Mouse (Mus musculus): Measurements from ENCODE around the gene Enox1. TPM values are rescaled to one million over a fixed set of nuclear protein-coding genes. Genes with fewer than 3 reads are reported as not detected.

The Enox1 gene
- polyA plus RNA-seq, 1 experiment from 2014 or later = 7.7 TPM

- Histone ChIP-seq H3K27me3 (ENCODE audit: insufficient read depth, low read length) (no peaks in the 10 kb centered on the region), H3K36me3 (ENCODE audit: insufficient read depth, low read length) (no peaks in the 10 kb centered on the region), H3K4me2 (replicated peaks; ENCODE audit: low read depth, low read length) (no peak overlapping the region), H3K9ac (replicated peaks; ENCODE audit: low read length) (no peak overlapping the region), H3K27ac (ENCODE audit: low read length) (no peak overlapping the region), H3K4me3 (ENCODE audit: low read length) (no peak overlapping the region), H3K9me3 (ENCODE audit: low read length) (no peaks in the 10 kb centered on the region), H3K4me1 (ENCODE audit: insufficient read depth, low read length) (peaks cover 11% of the 10 kb centered on the region)
- ATAC-seq (ENCODE audit: low FRiP score, low TSS enrichment) = no peak
- 71% methylated on average over 14 of the region's 14 CpGs for WGBS
Measured at GRCm38 (mm10) chr14:77580106-77580936, 423.8 kb downstream of the Enox1 start.

- H3K4me3 ChIP-seq (ENCODE audit: low read length) = no peak overlapping the region
- no peaks in the 10 kb centered on the region for H3K9me3 ChIP-seq (ENCODE audit: low read length)
- ATAC-seq (ENCODE audit: low FRiP score, low TSS enrichment) = no peak
- no peak overlapping the region for H3K9ac ChIP-seq (replicated peaks; ENCODE audit: low read length)
- WGBS = 40% methylated on average over 5 of the region's 5 CpGs
- no peaks in the 10 kb centered on the region for H3K27me3 ChIP-seq (ENCODE audit: insufficient read depth, low read length)
- H3K27ac ChIP-seq (ENCODE audit: low read length) = no peak overlapping the region
- no peaks in the 10 kb centered on the region for H3K36me3 ChIP-seq (ENCODE audit: insufficient read depth, low read length)
- H3K4me2 ChIP-seq (replicated peaks; ENCODE audit: low read depth, low read length) = no peak overlapping the region
- H3K4me1 ChIP-seq (ENCODE audit: insufficient read depth, low read length) = peaks cover 8% of the 10 kb centered on the region; the same call in 1 of the 2 replicates
Measured at GRCm38 (mm10) chr14:77580937-77581270, 424.3 kb downstream of the Enox1 start.

GRCm38 (mm10) chr14:77581616-77582015 lies 425.1 kb downstream of the Enox1 start:
- WGBS = 82% methylated on average over 6 of the region's 6 CpGs
- no peak for ATAC-seq (ENCODE audit: low FRiP score, low TSS enrichment)
- Histone ChIP-seq H3K4me1 (ENCODE audit: insufficient read depth, low read length) (peaks cover 8% of the 10 kb centered on the region; the same call in 1 of the 2 replicates), H3K4me3 (ENCODE audit: low read length) (no peak overlapping the region), H3K4me2 (replicated peaks; ENCODE audit: low read depth, low read length) (no peak overlapping the region), H3K9me3 (ENCODE audit: low read length) (no peaks in the 10 kb centered on the region), H3K27me3 (ENCODE audit: insufficient read depth, low read length) (no peaks in the 10 kb centered on the region), H3K27ac (ENCODE audit: low read length) (no peak overlapping the region), H3K36me3 (ENCODE audit: insufficient read depth, low read length) (no peaks in the 10 kb centered on the region), H3K9ac (replicated peaks; ENCODE audit: low read length) (no peak overlapping the region)

- ATAC-seq (ENCODE audit: low FRiP score, low TSS enrichment) = no peak
- Histone ChIP-seq H3K4me3 (ENCODE audit: low read length) (no peak overlapping the region), H3K27me3 (ENCODE audit: insufficient read depth, low read length) (no peaks in the 10 kb centered on the region), H3K36me3 (ENCODE audit: insufficient read depth, low read length) (no peaks in the 10 kb centered on the region), H3K4me1 (ENCODE audit: insufficient read depth, low read length) (peaks cover 5% of the 10 kb centered on the region; the same call in 1 of the 2 replicates), H3K4me2 (replicated peaks; ENCODE audit: low read depth, low read length) (no peak overlapping the region), H3K9me3 (ENCODE audit: low read length) (no peaks in the 10 kb centered on the region), H3K27ac (ENCODE audit: low read length) (no peak overlapping the region), H3K9ac (replicated peaks; ENCODE audit: low read length) (no peak overlapping the region)
- 89% methylated on average over 5 of the region's 5 CpGs for WGBS
Measured at GRCm38 (mm10) chr14:77584426-77584825, 427.9 kb downstream of the Enox1 start.

GRCm38 (mm10) chr14:77585031-77585800 lies 428.7 kb downstream of the Enox1 start:
- 76% methylated on average over 11 of the region's 11 CpGs for WGBS
- Histone ChIP-seq H3K4me3 (ENCODE audit: low read length) (no peak overlapping the region), H3K4me2 (replicated peaks; ENCODE audit: low read depth, low read length) (no peak overlapping the region), H3K9me3 (ENCODE audit: low read length) (no peaks in the 10 kb centered on the region), H3K27ac (ENCODE audit: low read length) (no peak overlapping the region), H3K9ac (replicated peaks; ENCODE audit: low read length) (no peak overlapping the region), H3K36me3 (ENCODE audit: insufficient read depth, low read length) (no peaks in the 10 kb centered on the region), H3K4me1 (ENCODE audit: insufficient read depth, low read length) (peaks cover 5% of the 10 kb centered on the region; the same call in 1 of the 2 replicates), H3K27me3 (ENCODE audit: insufficient read depth, low read length) (no peaks in the 10 kb centered on the region)
- no peak for ATAC-seq (ENCODE audit: low FRiP score, low TSS enrichment)

- Histone ChIP-seq H3K9me3 (ENCODE audit: low read length) (no peaks in the 10 kb centered on the region), H3K27me3 (ENCODE audit: insufficient read depth, low read length) (no peaks in the 10 kb centered on the region), H3K4me1 (ENCODE audit: insufficient read depth, low read length) (no peaks in the 10 kb centered on the region; the same call in 1 of the 2 replicates), H3K27ac (ENCODE audit: low read length) (no peak overlapping the region), H3K4me3 (ENCODE audit: low read length) (no peak overlapping the region), H3K36me3 (ENCODE audit: insufficient read depth, low read length) (no peaks in the 10 kb centered on the region), H3K4me2 (replicated peaks; ENCODE audit: low read depth, low read length) (no peak overlapping the region), H3K9ac (replicated peaks; ENCODE audit: low read length) (no peak overlapping the region)
- no peak for ATAC-seq (ENCODE audit: low FRiP score, low TSS enrichment)
- 78% methylated on average over 5 of the region's 5 CpGs for WGBS
Measured at GRCm38 (mm10) chr14:77586033-77586432, 429.5 kb downstream of the Enox1 start.

- H3K4me2 ChIP-seq (replicated peaks; ENCODE audit: low read depth, low read length) = no peak overlapping the region
- H3K27me3 ChIP-seq (ENCODE audit: insufficient read depth, low read length) = no peaks in the 10 kb centered on the region
- H3K4me3 ChIP-seq (ENCODE audit: low read length) = no peak overlapping the region
- no peak overlapping the region for H3K9ac ChIP-seq (replicated peaks; ENCODE audit: low read length)
- no peaks in the 10 kb centered on the region for H3K4me1 ChIP-seq (ENCODE audit: insufficient read depth, low read length)
- no peak overlapping the region for H3K27ac ChIP-seq (ENCODE audit: low read length)
- H3K9me3 ChIP-seq (ENCODE audit: low read length) = no peaks in the 10 kb centered on the region
- WGBS = 64% methylated on average over 5 of the region's 5 CpGs
- H3K36me3 ChIP-seq (ENCODE audit: insufficient read depth, low read length) = no peaks in the 10 kb centered on the region
- ATAC-seq (ENCODE audit: low FRiP score, low TSS enrichment) = no peak
Measured at GRCm38 (mm10) chr14:77587182-77587581, 430.6 kb downstream of the Enox1 start.

GRCm38 (mm10) chr14:77593136-77593838 lies 436.7 kb downstream of the Enox1 start:
- Histone ChIP-seq H3K4me2 (replicated peaks; ENCODE audit: low read depth, low read length) (no peak overlapping the region), H3K27me3 (ENCODE audit: insufficient read depth, low read length) (no peaks in the 10 kb centered on the region), H3K36me3 (ENCODE audit: insufficient read depth, low read length) (no peaks in the 10 kb centered on the region), H3K4me1 (ENCODE audit: insufficient read depth, low read length) (no peaks in the 10 kb centered on the region), H3K27ac (ENCODE audit: low read length) (no peak overlapping the region), H3K9me3 (ENCODE audit: low read length) (no peaks in the 10 kb centered on the region), H3K4me3 (ENCODE audit: low read length) (no peak overlapping the region), H3K9ac (replicated peaks; ENCODE audit: low read length) (no peak overlapping the region)
- 92% methylated on average over 11 of the region's 11 CpGs for WGBS
- ATAC-seq (ENCODE audit: low FRiP score, low TSS enrichment) = no peak

GRCm38 (mm10) chr14:77596216-77597175 lies 439.9 kb downstream of the Enox1 start:
- H3K27me3 ChIP-seq (ENCODE audit: insufficient read depth, low read length) = no peaks in the 10 kb centered on the region
- H3K36me3 ChIP-seq (ENCODE audit: insufficient read depth, low read length) = no peaks in the 10 kb centered on the region
- H3K4me2 ChIP-seq (replicated peaks; ENCODE audit: low read depth, low read length) = no peak overlapping the region
- no peaks in the 10 kb centered on the region for H3K4me1 ChIP-seq (ENCODE audit: insufficient read depth, low read length)
- 0 out of 2 replicates have a peak, but pooled peaks have one; percentile 46 for ATAC-seq (ENCODE audit: low FRiP score, low TSS enrichment)
- H3K9ac ChIP-seq (replicated peaks; ENCODE audit: low read length) = no peak overlapping the region
- H3K27ac ChIP-seq (ENCODE audit: low read length) = no peak overlapping the region
- no peak overlapping the region for H3K4me3 ChIP-seq (ENCODE audit: low read length)
- no peaks in the 10 kb centered on the region for H3K9me3 ChIP-seq (ENCODE audit: low read length)
- 78% methylated on average over 14 of the region's 14 CpGs for WGBS

All from kidney, embryonic 16.5 days (tissue).